Mouse (Mus musculus) heart, postnatal 0 days (tissue): Measurements from ENCODE around the gene Lif.

Experiments used
- CTCF ChIP-seq: IDR thresholded peaks from 2 replicates; pipeline ENCODE4 v1.5.1; 2016; ENCODE audit warnings: antibody characterized with exemption, control low read depth, low read depth
- EP300 ChIP-seq: IDR thresholded peaks from 2 replicates; pipeline ENCODE4 v1.6.1; 2016; ENCODE audit warnings: antibody characterized with exemption, low read depth

DNA sequence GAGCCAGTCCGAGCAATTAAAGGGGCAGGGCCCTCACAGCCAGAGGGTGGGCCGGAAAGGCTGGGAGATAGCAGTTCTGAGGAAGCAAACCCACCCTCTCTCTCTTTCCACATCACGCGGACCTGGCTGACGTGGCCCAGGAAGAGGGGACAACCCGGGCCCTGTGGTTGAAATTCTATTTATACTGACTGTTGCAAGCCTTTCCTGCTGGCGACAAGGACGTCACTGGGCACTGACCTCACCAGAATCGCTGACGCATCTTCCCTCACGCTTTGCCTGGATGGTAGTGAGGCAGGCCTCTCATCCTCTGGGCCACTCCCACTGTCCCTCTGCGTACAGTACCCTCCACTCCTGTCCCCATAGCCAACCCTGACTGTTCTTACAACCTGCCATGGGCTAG is 24.7 kb upstream of the Lif start:
- TF ChIP-seq CTCF (no peak), EP300 (no peak)
